In the genomic region with DNA sequence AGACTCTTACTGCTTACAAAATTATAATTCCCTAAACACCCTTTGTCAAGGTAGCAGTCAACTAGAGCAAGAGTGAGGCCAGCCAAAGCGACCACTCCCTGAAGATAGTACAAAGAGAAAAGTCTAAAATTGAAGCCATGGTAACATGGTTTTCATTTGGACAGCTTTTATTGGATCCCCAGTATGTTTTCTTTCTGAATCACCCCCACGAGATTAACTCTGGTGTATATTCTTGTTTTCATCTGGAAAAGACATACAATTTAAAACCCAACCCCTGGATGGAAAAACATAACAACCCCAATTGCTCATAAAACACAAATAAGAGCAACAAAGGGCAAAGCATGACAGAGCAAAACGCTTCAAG, we compare ENCODE assay signal across 31 mouse cellular contexts.
DNase-seq lines count a peak whose midpoint lies in the region; ATAC-seq and TF ChIP-seq lines count a peak whose summit lies in the region.
"Had no signal": no experiment of that assay in that cellular context is flagged by ENCODE, and none has a peak within 500 bp of the region (broad histone marks: within the 10 kb centered on the region; RNA-seq: fewer than 3 reads in every experiment).

No protein-coding gene starts in this region.

- TF ChIP-seq CTCF in kidney, postnatal 0 days (IDR thresholded peaks at IDR 0.05; ENCODE audit: low read depth): no peak
- no peak for TF ChIP-seq CTCF in embryonic fibroblast, embryonic 13.5 days (IDR thresholded peaks at IDR 0.05; ENCODE audit: borderline replicate concordance, insufficient read depth, low read length)

- no peak for TF ChIP-seq POLR2A in embryonic fibroblast, embryonic 13.5 days (IDR thresholded peaks at IDR 0.05; ENCODE audit: low read depth, low read length)

- no peak overlapping the region for H3K27ac ChIP-seq in embryonic facial prominence, embryonic 14.5 days (replicated peaks; ENCODE audit: low read depth, low read length)
- H3K27ac ChIP-seq in embryonic facial prominence, embryonic 10.5 days (replicated peaks): no peak overlapping the region
- no peak overlapping the region for H3K27ac ChIP-seq in kidney, postnatal 0 days
- H3K27ac ChIP-seq in embryonic fibroblast, embryonic 13.5 days (ENCODE audit: insufficient read depth, low read length): peak overlapping the region; percentile 40; the same call in 1 of the 2 replicates
- H3K27ac ChIP-seq in limb, embryonic 13.5 days: no peak overlapping the region; the same call in 1 of the 2 replicates
- H3K27ac ChIP-seq: embryonic facial prominence, embryonic 15.5 days; forebrain, embryonic 12.5 days; heart, adult 2 months; heart, embryonic 10.5 days; heart, embryonic 13.5 days; hindbrain, embryonic 14.5 days; hindbrain, postnatal 0 days had no signal

- no peak overlapping the region for H3K4me2 ChIP-seq in embryonic facial prominence, embryonic 14.5 days (ENCODE audit: low read depth, low read length)
- H3K4me2 ChIP-seq in kidney, postnatal 0 days (ENCODE audit: low read length): no peak overlapping the region
- H3K4me2 ChIP-seq in limb, embryonic 13.5 days (replicated peaks): no peak overlapping the region
- H3K4me2 ChIP-seq: embryonic facial prominence, embryonic 15.5 days; forebrain, embryonic 12.5 days; heart, embryonic 13.5 days; hindbrain, embryonic 14.5 days had no signal

- no peak for ATAC-seq in embryonic facial prominence, embryonic 14.5 days (ENCODE audit: low read depth)
- ATAC-seq in kidney, postnatal 0 days (replicated peaks; ENCODE audit: low FRiP score, low read depth): no peak
- peak; percentile 80 for ATAC-seq in limb, embryonic 13.5 days (ENCODE audit: low FRiP score, low read depth)
- no peak for ATAC-seq in cerebellum, adult (ENCODE audit: insufficient number of reproducible peaks, low FRiP score, low TSS enrichment)
- ATAC-seq in granulocyte monocyte progenitor cell, adult 5-6 weeks (replicated peaks; ENCODE audit: poor library complexity, severe bottlenecking): no peak
- ATAC-seq: inflammation-experienced regulatory T-cells, adult 6 months had no signal

- H3K9ac ChIP-seq in embryonic facial prominence, embryonic 14.5 days (ENCODE audit: low read depth, low read length): no peak overlapping the region
- H3K9ac ChIP-seq in kidney, postnatal 0 days (ENCODE audit: low read depth, low read length): no peak overlapping the region
- H3K9ac ChIP-seq in limb, embryonic 13.5 days: no peak overlapping the region
- H3K9ac ChIP-seq: embryonic facial prominence, embryonic 15.5 days; forebrain, embryonic 12.5 days; forebrain, postnatal 0 days; heart, embryonic 13.5 days; hindbrain, embryonic 14.5 days had no signal

- H3K4me3 ChIP-seq in embryonic facial prominence, embryonic 14.5 days (ENCODE audit: low read depth, low read length): no peak overlapping the region
- no peak overlapping the region for H3K4me3 ChIP-seq in embryonic facial prominence, embryonic 10.5 days
- H3K4me3 ChIP-seq in kidney, postnatal 0 days (replicated peaks; ENCODE audit: low read depth, low read length): no peak overlapping the region
- no peak overlapping the region for H3K4me3 ChIP-seq in embryonic fibroblast, embryonic 13.5 days (ENCODE audit: insufficient read depth, low read length)
- no peak overlapping the region for H3K4me3 ChIP-seq in limb, embryonic 13.5 days
- H3K4me3 ChIP-seq: embryonic facial prominence, embryonic 15.5 days; erythroblast, embryonic 14.5 days; forebrain, embryonic 12.5 days; heart, adult 2 months; heart, embryonic 10.5 days; heart, embryonic 13.5 days had no signal

- no peaks in the 10 kb centered on the region for H3K9me3 ChIP-seq in embryonic facial prominence, embryonic 14.5 days (ENCODE audit: control insufficient read depth, low read length)
- H3K9me3 ChIP-seq in embryonic facial prominence, embryonic 10.5 days: no peaks in the 10 kb centered on the region
- no peaks in the 10 kb centered on the region for H3K9me3 ChIP-seq in kidney, postnatal 0 days (replicated peaks; ENCODE audit: low read length)
- no peaks in the 10 kb centered on the region for H3K9me3 ChIP-seq in limb, embryonic 13.5 days
- H3K9me3 ChIP-seq: embryonic facial prominence, embryonic 15.5 days; forebrain, embryonic 12.5 days; G1E; heart, embryonic 10.5 days; heart, embryonic 13.5 days had no signal

- 53% methylated on average over 3 of the region's 3 CpGs for WGBS in embryonic facial prominence, embryonic 14.5 days
- 76% methylated on average over 3 of the region's 3 CpGs for WGBS in embryonic facial prominence, embryonic 10.5 days
- WGBS in kidney, postnatal 0 days: 54% methylated on average over 3 of the region's 3 CpGs
- WGBS in limb, embryonic 13.5 days: 29% methylated on average over 3 of the region's 3 CpGs

- H3K36me3 ChIP-seq in embryonic facial prominence, embryonic 14.5 days (ENCODE audit: control insufficient read depth, insufficient read depth, low read length): no peaks in the 10 kb centered on the region
- H3K36me3 ChIP-seq in embryonic facial prominence, embryonic 10.5 days (replicated peaks): no peaks in the 10 kb centered on the region
- no peaks in the 10 kb centered on the region for H3K36me3 ChIP-seq in kidney, postnatal 0 days (ENCODE audit: insufficient read depth, low read length)
- no peaks in the 10 kb centered on the region for H3K36me3 ChIP-seq in limb, embryonic 13.5 days
- H3K36me3 ChIP-seq: embryonic facial prominence, embryonic 15.5 days; forebrain, embryonic 12.5 days; G1E; heart, embryonic 10.5 days; heart, embryonic 13.5 days had no signal

- H3K4me1 ChIP-seq in embryonic facial prominence, embryonic 14.5 days (ENCODE audit: control insufficient read depth, insufficient read depth, low read length): no peaks in the 10 kb centered on the region
- H3K4me1 ChIP-seq in embryonic facial prominence, embryonic 10.5 days: no peaks in the 10 kb centered on the region
- no peaks in the 10 kb centered on the region for H3K4me1 ChIP-seq in kidney, postnatal 0 days (replicated peaks; ENCODE audit: insufficient read depth, low read length)
- H3K4me1 ChIP-seq in embryonic fibroblast, embryonic 13.5 days (ENCODE audit: control insufficient read depth, insufficient read depth, low read length): no peaks in the 10 kb centered on the region
- no peaks in the 10 kb centered on the region for H3K4me1 ChIP-seq in limb, embryonic 13.5 days
- H3K4me1 ChIP-seq: embryonic facial prominence, embryonic 15.5 days; forebrain, embryonic 12.5 days; heart, embryonic 10.5 days; heart, embryonic 13.5 days had no signal

- DNase-seq in embryonic facial prominence, embryonic 14.5 days (ENCODE audit: low spot score): peak; percentile 12
- DNase-seq in embryonic facial prominence, embryonic 10.5 days (ENCODE audit: low spot score): no peak
- DNase-seq in kidney, postnatal 0 days (ENCODE audit: low spot score): peak; percentile 15
- DNase-seq in kidney, adult 11 months: no peak
- DNase-seq: adrenal gland, adult 2 months; adrenal gland, postnatal 14 days; B cell, adult 2 months; cerebellum, adult 11-12 months; cerebellum, adult 8-10 months; cerebellum, postnatal 10 days; cerebellum, postnatal 36 days; embryo, embryonic 11 days; forebrain, postnatal 0 days; gastrocnemius, postnatal 25 days; heart, adult 2 months; heart, postnatal 14 days; heart, postnatal 4 days had no signal

- no peaks in the 10 kb centered on the region for H3K27me3 ChIP-seq in embryonic facial prominence, embryonic 14.5 days (replicated peaks; ENCODE audit: control insufficient read depth, insufficient read depth, low read length)
- no peaks in the 10 kb centered on the region for H3K27me3 ChIP-seq in embryonic facial prominence, embryonic 10.5 days (replicated peaks; ENCODE audit: low read depth, poor library complexity, severe bottlenecking)
- no peaks in the 10 kb centered on the region for H3K27me3 ChIP-seq in kidney, postnatal 0 days (ENCODE audit: insufficient read depth, low read length)
- no peaks in the 10 kb centered on the region for H3K27me3 ChIP-seq in limb, embryonic 13.5 days
- H3K27me3 ChIP-seq: CH12.LX; embryonic facial prominence, embryonic 15.5 days; forebrain, embryonic 12.5 days; heart, embryonic 13.5 days had no signal

Comparison
In these comparisons a context has a peak if more than half of its experiments do, and no peak if none do; other contexts are left out.
1. DNase-seq: peak in embryonic facial prominence, embryonic 14.5 days (single experiment) and kidney, postnatal 0 days (single experiment); none in embryonic facial prominence, embryonic 10.5 days (single experiment) and kidney, adult 11 months (single experiment).